Mouse (Mus musculus): Measurements from ENCODE around the gene Sbp.

The Sbp gene

GRCm38 (mm10) chr17:23992789-23993553 lies 51.5 kb downstream of the Sbp start:
- ATAC-seq (ENCODE audit: low TSS enrichment), result no peak

GRCm38 (mm10) chr17:23993559-23994428 lies 52.3 kb downstream of the Sbp start:
- ATAC-seq (ENCODE audit: low TSS enrichment), result peak; percentile 71; the same call in 1 of the 2 replicates

GRCm38 (mm10) chr17:23994667-23995066 lies 53.2 kb downstream of the Sbp start:
- ATAC-seq (ENCODE audit: low TSS enrichment), result peak; percentile 70
